Mouse (Mus musculus) bone marrow macrophage, adult 2 months (primary cell): ENCODE results near the gene Ahdc1. TPM values are rescaled to one million over a fixed set of nuclear protein-coding genes. Genes with fewer than 3 reads are reported as not detected.

Source experiments
- H3K27ac ChIP-seq: 2 replicates; pipeline ENCODE4 v1.5.1; 2012; ENCODE audit warnings: low read depth, low read length; ENCODE audit not compliant: insufficient read depth
- H3K4me1 ChIP-seq: 2 replicates; pipeline ENCODE4 v1.6.1; 2012; ENCODE audit warnings: low read length; ENCODE audit not compliant: control insufficient read depth, insufficient read depth
- H3K4me3 ChIP-seq: 2 replicates; pipeline ENCODE4 v1.5.1; 2012; ENCODE audit warnings: mild to moderate bottlenecking, low read length, moderate library complexity; ENCODE audit not compliant: insufficient read depth
- CTCF ChIP-seq: IDR thresholded peaks from 2 replicates; pipeline ENCODE4 v1.5.1; 2012; ENCODE audit warnings: low read depth, mild to moderate bottlenecking, low read length, moderate library complexity
- POLR2A ChIP-seq: IDR thresholded peaks from 2 replicates; pipeline ENCODE4 v1.6.1; 2012; ENCODE audit warnings: mild to moderate bottlenecking, low read depth, low read length, borderline replicate concordance
- polyA plus RNA-seq: library from polyadenylated mRNA; stranded (reverse); fragments of >200 nt; gene quantifications from 2 replicates; pipeline ENCODE4 v1.2.4, GENCODE M21; 2012; ENCODE audit not compliant: missing spikeins, insufficient read depth, insufficient read length

Gene Ahdc1
- polyA plus RNA-seq, 1 experiment: 5.5 TPM

GRCm38 (mm10) chr4:133093481-133094033 lies 82.5 kb downstream of the Ahdc1 start:
- Histone ChIP-seq H3K4me3 (0 out of 2 replicates have a peak overlapping the region, but pooled peaks have one; percentile 1), H3K4me1 (peaks cover 50% of the 10 kb centered on the region), H3K27ac (peak overlapping the region; percentile 86)
- TF ChIP-seq POLR2A: no peak
- TF ChIP-seq CTCF: no peak

GRCm38 (mm10) chr4:133094255-133094654 lies 83.2 kb downstream of the Ahdc1 start:
- Histone ChIP-seq H3K4me1 (peaks cover 48% of the 10 kb centered on the region), H3K4me3 (peak overlapping the region; percentile 16; the same call in 1 of the 2 replicates), H3K27ac (peak overlapping the region; percentile 81)
- TF ChIP-seq POLR2A (no peak), CTCF (no peak)

- peak overlapping the region; percentile 67 for H3K27ac ChIP-seq
- TF ChIP-seq CTCF (no peak), POLR2A (0 out of 2 replicates have a peak, but pooled peaks have one; percentile 2)
- peak overlapping the region; percentile 52 for H3K4me3 ChIP-seq
- peaks cover 43% of the 10 kb centered on the region for H3K4me1 ChIP-seq
These were observed 84.1 kb downstream of the Ahdc1 start for GRCm38 (mm10) chr4:133094936-133095733.

- Histone ChIP-seq H3K4me3 (peak overlapping the region; percentile 52), H3K27ac (peak overlapping the region; percentile 67), H3K4me1 (peaks cover 39% of the 10 kb centered on the region)
These were observed 84.6 kb downstream of the Ahdc1 start for GRCm38 (mm10) chr4:133095734-133096065.

- peaks cover 31% of the 10 kb centered on the region for H3K4me1 ChIP-seq
- peak overlapping the region; percentile 47 for H3K27ac ChIP-seq
- peak overlapping the region; percentile 59 for H3K4me3 ChIP-seq
These were observed 85.6 kb downstream of the Ahdc1 start for GRCm38 (mm10) chr4:133096671-133097070.

- H3K27ac ChIP-seq: no peak overlapping the region
- H3K4me1 ChIP-seq: no peaks in the 10 kb centered on the region
- TF ChIP-seq POLR2A (no peak), CTCF (no peak)
- no peak overlapping the region for H3K4me3 ChIP-seq
These were observed 90.7 kb downstream of the Ahdc1 start for GRCm38 (mm10) chr4:133101751-133102150.

GRCm38 (mm10) chr4:133103525-133104193 lies 92.6 kb downstream of the Ahdc1 start:
- Histone ChIP-seq H3K4me1 (no peaks in the 10 kb centered on the region), H3K4me3 (no peak overlapping the region), H3K27ac (no peak overlapping the region)
- no peak for TF ChIP-seq POLR2A
- no peak for TF ChIP-seq CTCF

GRCm38 (mm10) chr4:133104194-133104569 lies 93.1 kb downstream of the Ahdc1 start:
- Histone ChIP-seq H3K4me3 (no peak overlapping the region), H3K27ac (no peak overlapping the region), H3K4me1 (0 out of 2 replicates have a peak, but pooled peaks cover 2% of the 10 kb centered on the region)
- TF ChIP-seq CTCF: no peak
- TF ChIP-seq POLR2A: no peak

- Histone ChIP-seq H3K27ac (no peak overlapping the region), H3K4me1 (0 out of 2 replicates have a peak, but pooled peaks cover 2% of the 10 kb centered on the region), H3K4me3 (no peak overlapping the region)
- TF ChIP-seq CTCF (no peak), POLR2A (no peak)
These were observed 95.6 kb downstream of the Ahdc1 start for GRCm38 (mm10) chr4:133106691-133107090.

GRCm38 (mm10) chr4:133107788-133108281 lies 96.8 kb downstream of the Ahdc1 start:
- Histone ChIP-seq H3K4me1 (0 out of 2 replicates have a peak, but pooled peaks cover 2% of the 10 kb centered on the region), H3K4me3 (no peak overlapping the region), H3K27ac (no peak overlapping the region)
- no peak for TF ChIP-seq CTCF
- TF ChIP-seq POLR2A: no peak
